Mouse (Mus musculus) cerebellum, adult 11 months (tissue): ENCODE data around the gene Scrg1.
"Not testable (repeated sequence)": the region's sequence is repeated elsewhere in the genome, so short reads cannot be mapped to it uniquely, and the experiment has no call there.

Source experiments
- DNase-seq: peaks from one replicate; pipeline ENCODE4 v3.0.0; 2022

The Scrg1 gene

GRCm38 (mm10) chr8:57455765-57456164 is at the start of gene Scrg1:
Gene Scrg1, plus strand, starts transcription at chr8:57455923.
- no peak for DNase-seq

GRCm38 (mm10) chr8:57406366-57406765 is 49.4 kb upstream of the Scrg1 start:
- no peak for DNase-seq

GRCm38 (mm10) chr8:57409333-57409732 is 46.4 kb upstream of the Scrg1 start:
- no peak for DNase-seq

GRCm38 (mm10) chr8:57409779-57410472 is 45.8 kb upstream of the Scrg1 start:
- DNase-seq, result no peak

GRCm38 (mm10) chr8:57410473-57410863 is 45.3 kb upstream of the Scrg1 start:
- no peak for DNase-seq

- DNase-seq, result no peak
These were observed 44.4 kb upstream of the Scrg1 start for GRCm38 (mm10) chr8:57411366-57411765.

- no peak for DNase-seq
These were observed 38.9 kb upstream of the Scrg1 start for GRCm38 (mm10) chr8:57416827-57417226.

- DNase-seq, result no peak
These were observed 29.6 kb upstream of the Scrg1 start for GRCm38 (mm10) chr8:57426074-57426473.

- DNase-seq, result no peak
These were observed 27.9 kb upstream of the Scrg1 start for GRCm38 (mm10) chr8:57427581-57428366.

GRCm38 (mm10) chr8:57428566-57428965 is 27.2 kb upstream of the Scrg1 start:
- DNase-seq, result no peak

- peak; percentile 65 for DNase-seq
These were observed 26.4 kb upstream of the Scrg1 start for GRCm38 (mm10) chr8:57429166-57429887.

GRCm38 (mm10) chr8:57429888-57430274 is 25.8 kb upstream of the Scrg1 start:
- not testable (repeated sequence) for DNase-seq

- DNase-seq, result no peak
These were observed 24.8 kb upstream of the Scrg1 start for GRCm38 (mm10) chr8:57430901-57431300.

GRCm38 (mm10) chr8:57432802-57433201 is 22.9 kb upstream of the Scrg1 start:
- DNase-seq, result no peak

- DNase-seq, result peak; percentile 64
These were observed 19.8 kb upstream of the Scrg1 start for GRCm38 (mm10) chr8:57435768-57436436.

- no peak for DNase-seq
These were observed 19.3 kb upstream of the Scrg1 start for GRCm38 (mm10) chr8:57436437-57436796.

GRCm38 (mm10) chr8:57441131-57441530 is 14.6 kb upstream of the Scrg1 start:
- no peak for DNase-seq

GRCm38 (mm10) chr8:57441556-57441955 is 14.2 kb upstream of the Scrg1 start:
- no peak for DNase-seq

- no peak for DNase-seq
These were observed 12.4 kb upstream of the Scrg1 start for GRCm38 (mm10) chr8:57443289-57443688.

- not testable (repeated sequence) for DNase-seq
These were observed 9.8 kb upstream of the Scrg1 start for GRCm38 (mm10) chr8:57445901-57446300.

GRCm38 (mm10) chr8:57450726-57451125 is 5.0 kb upstream of the Scrg1 start:
- DNase-seq, result no peak

- no peak for DNase-seq
These were observed 3.8 kb upstream of the Scrg1 start for GRCm38 (mm10) chr8:57451896-57452295.

GRCm38 (mm10) chr8:57453361-57453760 is 2.4 kb upstream of the Scrg1 start:
- DNase-seq, result no peak
